ENCODE assay signal across 31 mouse cellular contexts in the genomic region with DNA sequence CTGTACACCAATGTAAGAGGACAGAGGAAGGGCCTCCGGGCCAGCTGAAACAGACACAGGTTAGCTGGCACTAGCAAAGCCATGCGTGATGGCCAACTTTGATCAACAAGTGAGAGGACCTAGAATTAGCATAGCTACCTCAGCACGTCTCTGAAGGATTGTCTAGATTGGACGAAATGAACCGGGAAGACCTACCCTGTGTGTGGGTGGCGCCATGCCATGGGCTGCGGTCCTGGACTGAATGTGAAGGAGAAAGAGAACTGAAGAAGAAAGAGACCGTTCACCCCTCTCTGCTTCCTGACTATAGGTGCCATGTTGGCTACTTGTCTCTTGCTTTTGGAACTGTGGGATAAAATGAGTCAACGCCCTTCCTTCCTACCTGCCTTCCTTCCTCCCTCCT.
"Had no signal": no experiment of that assay in that cellular context is flagged by ENCODE, and none has a peak within 500 bp of the region (broad histone marks: within the 10 kb centered on the region; RNA-seq: fewer than 3 reads in every experiment).

No protein-coding gene starts in this region.

- ATAC-seq: liver, embryonic 12.5 days; liver, postnatal 0 days; lung, postnatal 0 days; midbrain, embryonic 13.5 days; midbrain, embryonic 16.5 days had no signal

- H3K4me3 ChIP-seq: left cerebral cortex, adult 2 months; limb, embryonic 10.5 days; limb, embryonic 12.5 days; limb, embryonic 13.5 days; limb, embryonic 15.5 days; liver, embryonic 12.5 days; liver, embryonic 13.5 days; liver, embryonic 15.5 days; lung, embryonic 15.5 days; megakaryocyte, embryonic 14.5 days; midbrain, embryonic 10.5 days; midbrain, embryonic 12.5 days; midbrain, embryonic 13.5 days; myocyte; neural tube, embryonic 12.5 days had no signal

- H3K4me1 ChIP-seq: limb, embryonic 12.5 days; limb, embryonic 13.5 days; limb, embryonic 15.5 days; liver, embryonic 12.5 days; liver, embryonic 13.5 days; liver, embryonic 15.5 days; lung, embryonic 15.5 days; megakaryocyte, embryonic 14.5 days; midbrain, embryonic 12.5 days; midbrain, embryonic 13.5 days; neural tube, embryonic 12.5 days had no signal

- DNase-seq: left cerebral cortex, postnatal 4 days; liver; liver, embryonic 13.5 days; liver, postnatal 0 days; lung, adult 18-20 months; lung, adult 2 months; lung, embryonic 14.5 days; lung, postnatal 10 days; lung, postnatal 14 days; lung, postnatal 36 days; lung, postnatal 4 days; midbrain, embryonic 14.5 days had no signal

- H3K36me3 ChIP-seq: limb, embryonic 10.5 days; limb, embryonic 12.5 days; limb, embryonic 13.5 days; limb, embryonic 15.5 days; liver, embryonic 12.5 days; liver, embryonic 13.5 days; liver, embryonic 15.5 days; lung, embryonic 15.5 days; midbrain, embryonic 10.5 days; midbrain, embryonic 12.5 days; midbrain, embryonic 13.5 days; neural tube, embryonic 12.5 days had no signal

- H3K9me3 ChIP-seq: limb, embryonic 10.5 days; limb, embryonic 12.5 days; limb, embryonic 13.5 days; limb, embryonic 15.5 days; liver, embryonic 12.5 days; liver, embryonic 13.5 days; liver, embryonic 15.5 days; lung, embryonic 15.5 days; midbrain, embryonic 10.5 days; midbrain, embryonic 12.5 days; midbrain, embryonic 13.5 days; neural tube, embryonic 12.5 days had no signal

- H3K9ac ChIP-seq: limb, embryonic 12.5 days; limb, embryonic 13.5 days; limb, embryonic 15.5 days; liver, embryonic 12.5 days; liver, embryonic 13.5 days; liver, embryonic 14.5 days; liver, embryonic 15.5 days; liver, postnatal 0 days; lung, embryonic 14.5 days; lung, embryonic 15.5 days; midbrain, embryonic 12.5 days; midbrain, embryonic 13.5 days; neural tube, embryonic 12.5 days had no signal

- H3K27me3 ChIP-seq: limb, embryonic 13.5 days; limb, embryonic 15.5 days; liver, embryonic 12.5 days; liver, embryonic 13.5 days; liver, embryonic 15.5 days; lung, embryonic 15.5 days; megakaryocyte, embryonic 14.5 days; midbrain, embryonic 12.5 days; midbrain, embryonic 13.5 days had no signal

- H3K27ac ChIP-seq: left cerebral cortex, adult 2 months; limb, embryonic 10.5 days; limb, embryonic 12.5 days; limb, embryonic 13.5 days; limb, embryonic 15.5 days; liver, embryonic 12.5 days; liver, embryonic 13.5 days; liver, embryonic 14.5 days; liver, embryonic 15.5 days; lung, embryonic 15.5 days; macrophage; midbrain, embryonic 10.5 days; midbrain, embryonic 12.5 days; midbrain, embryonic 13.5 days; neural tube, embryonic 12.5 days had no signal

- H3K4me2 ChIP-seq: limb, embryonic 12.5 days; limb, embryonic 13.5 days; limb, embryonic 15.5 days; liver, embryonic 11.5 days; liver, embryonic 12.5 days; liver, embryonic 13.5 days; liver, embryonic 15.5 days; lung, embryonic 14.5 days; lung, embryonic 15.5 days; midbrain, embryonic 12.5 days; midbrain, embryonic 13.5 days; neural tube, embryonic 12.5 days had no signal
